Mouse (Mus musculus) MEL (cell line): ENCODE results near the gene Lmnb2.

ENCODE experiments used
- CTCF ChIP-seq, 3 experiments: IDR thresholded peaks in 2 of 3; conservative IDR thresholded peaks in 1 of 3; 2 replicates each; pipeline ENCODE4 v1.5.1; 2011 to 2012; ENCODE audit warnings: low read length in 3 of 3, low read depth in 2 of 3, mild to moderate bottlenecking in 2 of 3, improper control_type of control experiment in 1 of 3, inconsistent platforms in 1 of 3, mixed read lengths in 1 of 3, moderate library complexity in 1 of 3; ENCODE audit not compliant: control insufficient read depth in 1 of 3, insufficient read depth in 1 of 3, poor library complexity in 1 of 3, severe bottlenecking in 1 of 3
- ETS1 ChIP-seq: IDR thresholded peaks from 2 replicates; pipeline ENCODE4 v1.6.1; 2012; ENCODE audit warnings: low read depth, mild to moderate bottlenecking, inconsistent platforms, low read length, improper control_type of control experiment, moderate library complexity
- USF1 ChIP-seq: IDR thresholded peaks from 2 replicates; pipeline ENCODE4 v1.6.1; 2014; ENCODE audit warnings: low read depth, mild to moderate bottlenecking, inconsistent platforms, low read length, improper control_type of control experiment, moderate library complexity
- USF2 ChIP-seq, 2 experiments: IDR thresholded peaks; 2 replicates each; pipeline ENCODE4 v1.6.1; 2011 to 2012; ENCODE audit warnings: improper control_type of control experiment in 2 of 2, low read length in 2 of 2, borderline replicate concordance in 1 of 2, inconsistent platforms in 1 of 2, low read depth in 1 of 2, mild to moderate bottlenecking in 1 of 2; ENCODE audit not compliant: insufficient read depth in 1 of 2

- TF ChIP-seq USF2 (IDR thresholded peaks at IDR 0.05; ENCODE audit: borderline replicate concordance in 1 of 2, insufficient read depth in 1 of 2, low read depth in 1 of 2, low read length in 2 of 2) (no peak), USF1 (no peak), CTCF (IDR thresholded peaks at IDR 0.05 in 2 of 3, conservative IDR thresholded peaks at IDR 0.05 in 1 of 3; ENCODE audit: control insufficient read depth in 1 of 3, insufficient read depth in 1 of 3, low read depth in 2 of 3, low read length in 3 of 3, poor library complexity in 1 of 3, severe bottlenecking in 1 of 3) (no peak), ETS1 (no peak)
Observed at GRCm38 (mm10) chr10:80963031-80963975, 45.3 kb upstream of the Lmnb2 start.
